In genomic region chr7:81060908-81061307, GRCm38 (mm10) we compare ENCODE assay signal across 8 mouse cellular contexts. TPM values are rescaled to one million over a fixed set of nuclear protein-coding genes. Genes with fewer than 3 reads are reported as not detected.
A peak's percentile ranks its signal among the peaks of the same experiment; 100 is the strongest.
DNase-seq lines count a peak whose midpoint lies in the region; ATAC-seq and TF ChIP-seq lines count a peak whose summit lies in the region.

No protein-coding gene starts in this region.

- no peak overlapping the region for H3K4me2 ChIP-seq in liver, embryonic 13.5 days
- no peak overlapping the region for H3K4me2 ChIP-seq in midbrain, embryonic 16.5 days (ENCODE audit: low read length)

- no peaks in the 10 kb centered on the region for H3K36me3 ChIP-seq in liver, embryonic 13.5 days
- no peaks in the 10 kb centered on the region for H3K36me3 ChIP-seq in midbrain, embryonic 16.5 days (ENCODE audit: control insufficient read depth, insufficient read depth, low read length)

- H3K9me3 ChIP-seq in liver, embryonic 13.5 days (replicated peaks) = no peaks in the 10 kb centered on the region
- no peaks in the 10 kb centered on the region for H3K9me3 ChIP-seq in midbrain, embryonic 16.5 days (replicated peaks; ENCODE audit: control insufficient read depth, low read length, poor library complexity, severe bottlenecking)

- TF ChIP-seq POLR2A in cerebellum, adult 2 months (IDR thresholded peaks at IDR 0.05; ENCODE audit: borderline replicate concordance, insufficient read depth, low read length) = no peak

- H3K27me3 ChIP-seq in cerebellum, adult 2 months (ENCODE audit: control insufficient read depth, insufficient read depth, low read length) = no peaks in the 10 kb centered on the region
- H3K27me3 ChIP-seq in liver, embryonic 13.5 days = no peaks in the 10 kb centered on the region
- no peaks in the 10 kb centered on the region for H3K27me3 ChIP-seq in midbrain, embryonic 16.5 days (ENCODE audit: control insufficient read depth, insufficient read depth, low read depth, low read length)

- WGBS in cerebellum, adult 2 months = 88% methylated on average over 2 of the region's 2 CpGs
- 48% methylated on average over 2 of the region's 2 CpGs for WGBS in liver, embryonic 13.5 days (ENCODE audit: insufficient replicate concordance)
- 80% methylated on average over 2 of the region's 2 CpGs for WGBS in midbrain, embryonic 16.5 days

- ATAC-seq in liver, embryonic 13.5 days (ENCODE audit: low read depth) = no peak
- no peak for ATAC-seq in erythroid progenitor cell, adult 5-6 weeks (replicated peaks; ENCODE audit: low FRiP score, poor library complexity, severe bottlenecking)
- ATAC-seq in midbrain, embryonic 16.5 days = no peak

- TF ChIP-seq CTCF in cerebellum, adult 2 months (IDR thresholded peaks at IDR 0.05; ENCODE audit: borderline replicate concordance, insufficient read depth, low read depth, low read length) = peak; percentile 49; the same call in 1 of the 2 replicates

- DNase-seq in cerebellum, adult 2 months = no peak
- DNase-seq in cerebellum, adult 8-10 months = no peak
- DNase-seq in 3134 (ENCODE audit: extremely low read depth, insufficient read length, low spot score) (peak; percentile 29), adipocyte (ENCODE audit: low spot score) (peak; percentile 33)
- DNase-seq in liver, embryonic 13.5 days = peak; percentile 52
- no peak for DNase-seq in left cerebral cortex, adult 9 months (ENCODE audit: low spot score in 2 of 2)

- H3K4me3 ChIP-seq in cerebellum, adult 2 months (replicated peaks; ENCODE audit: insufficient read depth, low read depth, low read length) = no peak overlapping the region
- no peak overlapping the region for H3K4me3 ChIP-seq in liver, embryonic 13.5 days (replicated peaks)
- no peak overlapping the region for H3K4me3 ChIP-seq in midbrain, embryonic 16.5 days (ENCODE audit: low read depth, low read length)

- no peak overlapping the region for H3K27ac ChIP-seq in cerebellum, adult 2 months (ENCODE audit: insufficient read depth, low read length)
- no peak overlapping the region for H3K27ac ChIP-seq in liver, embryonic 13.5 days
- H3K27ac ChIP-seq in midbrain, embryonic 16.5 days (ENCODE audit: low read length) = no peak overlapping the region

- H3K4me1 ChIP-seq in cerebellum, adult 2 months (ENCODE audit: control insufficient read depth, insufficient read depth, low read length) = no peaks in the 10 kb centered on the region
- H3K4me1 ChIP-seq in liver, embryonic 13.5 days (replicated peaks) = peaks cover 37% of the 10 kb centered on the region
- H3K4me1 ChIP-seq in midbrain, embryonic 16.5 days (ENCODE audit: control insufficient read depth, insufficient read depth, low read length) = no peaks in the 10 kb centered on the region

- no peak overlapping the region for H3K9ac ChIP-seq in liver, embryonic 13.5 days
- no peak overlapping the region for H3K9ac ChIP-seq in midbrain, embryonic 16.5 days (ENCODE audit: low read depth, low read length)

RNA-seq across cellular contexts. Expression of gene Alpk3, which starts 3.5 kb away (rescaled TPM):
- 0.15 and 0.17 TPM in 2 replicates for polyA plus RNA-seq in cerebellum, adult 2 months (2012; rRNA removed)
- 0.15 and 0.16 TPM in 2 replicates for polyA plus RNA-seq in liver, embryonic 13.5 days (2015; fragmentation: Nextera tagmentation; extraction: Ambion mirVana)
- 0.36 TPM in 1 of 2 replicates, not detected in the other for total RNA-seq in erythroid progenitor cell, adult 5-6 weeks (2015; ENCODE audit: low replicate concordance)
- not detected in 2 replicates for total RNA-seq in erythroid progenitor cell, adult 5-6 weeks (2017; ENCODE audit: low replicate concordance)
- 0.14 and 0.16 TPM in 2 replicates for polyA plus RNA-seq in midbrain, embryonic 16.5 days (2015; fragmentation: Nextera tagmentation; extraction: Ambion mirVana)

RNA-seq across cellular contexts. Expression of gene Slc28a1, which starts 53.7 kb away (rescaled TPM):
- 0.06 and 0.07 TPM in 2 replicates for polyA plus RNA-seq in cerebellum, adult 2 months (2012; rRNA removed)
- polyA plus RNA-seq in liver, embryonic 13.5 days (2015; fragmentation: Nextera tagmentation; extraction: Ambion mirVana) = 0.54 and 0.75 TPM in 2 replicates
- not detected in 2 replicates for total RNA-seq in erythroid progenitor cell, adult 5-6 weeks (2015; ENCODE audit: low replicate concordance)
- not detected in 2 replicates for total RNA-seq in erythroid progenitor cell, adult 5-6 weeks (2017; ENCODE audit: low replicate concordance)
- polyA plus RNA-seq in midbrain, embryonic 16.5 days (2015; fragmentation: Nextera tagmentation; extraction: Ambion mirVana) = 0.07 TPM in 1 of 2 replicates, not detected in the other

Comparison
In these comparisons a context has a peak if more than half of its experiments do, and no peak if none do; other contexts are left out.
1. DNase-seq: peak in 3134 (single experiment), adipocyte (single experiment) and liver, embryonic 13.5 days (single experiment); none in cerebellum, adult 2 months (0 of 2), cerebellum, adult 8-10 months (single experiment) and left cerebral cortex, adult 9 months (0 of 2).